Mouse (Mus musculus) forebrain, embryonic 15.5 days (tissue): Measurements from ENCODE around the gene Copb1. TPM values are rescaled to one million over a fixed set of nuclear protein-coding genes. Genes with fewer than 3 reads are reported as not detected.
A peak's percentile ranks its signal among the peaks of the same experiment; 100 is the strongest.

ENCODE experiments used
- ATAC-seq: fragments of 200-750 bp; cut with Nextera tagmentation; replicated peaks from 2 replicates; pipeline ENCODE4 v1.8.0; 2017; ENCODE audit warnings: mild to moderate bottlenecking, moderate TSS enrichment, moderate library complexity
- H3K27ac ChIP-seq: fragments of 300-500 bp; sonication (generic); replicated peaks from 2 replicates; pipeline ENCODE4 v1.5.1; 2015; ENCODE audit warnings: mild to moderate bottlenecking, inconsistent platforms
- H3K27me3 ChIP-seq: fragments of 300-500 bp; sonication (generic); 2 replicates; pipeline ENCODE4 v1.6.1; 2015; ENCODE audit warnings: inconsistent platforms
- H3K36me3 ChIP-seq: fragments of 300-500 bp; sonication (generic); 2 replicates; pipeline ENCODE4 v1.6.1; 2015; ENCODE audit warnings: mild to moderate bottlenecking, inconsistent platforms
- H3K4me1 ChIP-seq: fragments of 300-500 bp; sonication (generic); 2 replicates; pipeline ENCODE4 v1.6.1; 2015; ENCODE audit warnings: inconsistent platforms
- H3K4me2 ChIP-seq: fragments of 300-500 bp; sonication (generic); replicated peaks from 2 replicates; pipeline ENCODE4 v1.6.1; 2015; ENCODE audit warnings: mild to moderate bottlenecking, inconsistent platforms
- H3K4me3 ChIP-seq: fragments of 300-500 bp; sonication (generic); 2 replicates; pipeline ENCODE4 v1.5.1; 2015; ENCODE audit warnings: mild to moderate bottlenecking, inconsistent platforms
- H3K9ac ChIP-seq: fragments of 300-500 bp; sonication (generic); replicated peaks from 2 replicates; pipeline ENCODE4 v1.6.1; 2015; ENCODE audit warnings: mild to moderate bottlenecking, inconsistent platforms
- H3K9me3 ChIP-seq: fragments of 300-500 bp; sonication (generic); 2 replicates; pipeline ENCODE4 v1.6.1; 2016; ENCODE audit warnings: inconsistent platforms
- whole genome bisulfite sequencing: fragments of 180-500 bp; shearing (Covaris S2); methylation state at CpG from one replicate; pipeline ENCODE4 v1.1.7; 2015; ENCODE audit warnings: mixed read lengths; 5-methylcytosine and 5-hydroxymethylcytosine counted together
- polyA plus RNA-seq: library from polyadenylated mRNA; unstranded; fragments of >200 nt; fragmentation: Nextera tagmentation; extraction: Ambion mirVana; gene quantifications from 2 replicates; pipeline ENCODE4 v1.2.1, GENCODE M21; 2015

The Copb1 gene
- polyA plus RNA-seq, 1 experiment from 2014 or later, result 91.4 TPM

- Histone ChIP-seq H3K9me3 (no peaks in the 10 kb centered on the region), H3K9ac (no peak overlapping the region), H3K27me3 (no peaks in the 10 kb centered on the region), H3K4me3 (no peak overlapping the region), H3K36me3 (no peaks in the 10 kb centered on the region), H3K4me2 (no peak overlapping the region), H3K27ac (no peak overlapping the region), H3K4me1 (peaks cover 4% of the 10 kb centered on the region; the same call in 1 of the 2 replicates)
- ATAC-seq, result no peak
- WGBS, result 52% methylated on average over 3 of the region's 3 CpGs
These were observed 27.2 kb upstream of the Copb1 start for GRCm38 (mm10) chr7:114281671-114282070.

- Histone ChIP-seq H3K9me3 (no peaks in the 10 kb centered on the region), H3K27ac (peak within 1 kb of the TSS; percentile 58), H3K4me3 (peak within 1 kb of the TSS; percentile 83), H3K27me3 (no peaks in the 10 kb centered on the region), H3K4me2 (peak within 1 kb of the TSS; percentile 73), H3K36me3 (peaks cover 24% of the 10 kb centered on the region), H3K9ac (peak within 1 kb of the TSS; percentile 91), H3K4me1 (peaks cover 25% of the 10 kb centered on the region)
- 1% methylated on average over 39 of the region's 39 CpGs for WGBS
- ATAC-seq, result peak; percentile 94
These were observed 21.7 kb upstream of the Copb1 start, which contains the start of gene Psma1 for GRCm38 (mm10) chr7:114276005-114276752. Gene Psma1 (minus strand): TSS chr7:114276118.

- Histone ChIP-seq H3K27ac (peak overlapping the region; percentile 58), H3K4me1 (peaks cover 25% of the 10 kb centered on the region), H3K27me3 (no peaks in the 10 kb centered on the region), H3K36me3 (peaks cover 28% of the 10 kb centered on the region), H3K4me2 (peak overlapping the region; percentile 73), H3K4me3 (peak overlapping the region; percentile 83), H3K9me3 (no peaks in the 10 kb centered on the region), H3K9ac (peak overlapping the region; percentile 91)
- under 1% methylated on average over 24 of the region's 24 CpGs for WGBS
- no peak; the same call in 1 of the 2 replicates for ATAC-seq
These were observed 21.0 kb upstream of the Copb1 start for GRCm38 (mm10) chr7:114275372-114276004.

- no peak overlapping the region for H3K27ac ChIP-seq
- H3K27me3 ChIP-seq, result no peaks in the 10 kb centered on the region
- no peak for ATAC-seq
- H3K4me2 ChIP-seq, result no peak overlapping the region
- H3K9ac ChIP-seq, result no peak overlapping the region
- no peaks in the 10 kb centered on the region for H3K4me1 ChIP-seq
- no peak overlapping the region for H3K4me3 ChIP-seq
- 96% methylated on average over 5 of the region's 5 CpGs for WGBS
- H3K36me3 ChIP-seq, result peaks cover 85% of the 10 kb centered on the region
- no peaks in the 10 kb centered on the region for H3K9me3 ChIP-seq
These were observed 13.9 kb upstream of the Copb1 start for GRCm38 (mm10) chr7:114268446-114268845.

GRCm38 (mm10) chr7:114251684-114252083, 2.8 kb downstream of the Copb1 start:
- 91% methylated on average over 3 of the region's 3 CpGs for WGBS
- Histone ChIP-seq H3K27ac (no peak overlapping the region), H3K4me3 (no peak overlapping the region), H3K4me1 (peaks cover 16% of the 10 kb centered on the region), H3K36me3 (peaks cover 46% of the 10 kb centered on the region), H3K27me3 (no peaks in the 10 kb centered on the region), H3K9me3 (no peaks in the 10 kb centered on the region), H3K9ac (no peak overlapping the region), H3K4me2 (no peak overlapping the region)
- ATAC-seq, result no peak

- no peak overlapping the region for H3K27ac ChIP-seq
- peaks cover 78% of the 10 kb centered on the region for H3K36me3 ChIP-seq
- H3K9me3 ChIP-seq, result no peaks in the 10 kb centered on the region
- no peaks in the 10 kb centered on the region for H3K4me1 ChIP-seq
- no peak overlapping the region for H3K9ac ChIP-seq
- H3K4me2 ChIP-seq, result no peak overlapping the region
- no peaks in the 10 kb centered on the region for H3K27me3 ChIP-seq
- no peak overlapping the region for H3K4me3 ChIP-seq
- WGBS, result 78% methylated on average over 7 of the region's 7 CpGs
- ATAC-seq, result no peak
These were observed 20.5 kb downstream of the Copb1 start for GRCm38 (mm10) chr7:114233980-114234379.

GRCm38 (mm10) chr7:114232982-114233381, 21.5 kb downstream of the Copb1 start:
- Histone ChIP-seq H3K27ac (no peak overlapping the region), H3K4me1 (no peaks in the 10 kb centered on the region), H3K27me3 (no peaks in the 10 kb centered on the region), H3K4me2 (no peak overlapping the region), H3K4me3 (no peak overlapping the region), H3K9ac (no peak overlapping the region), H3K9me3 (no peaks in the 10 kb centered on the region), H3K36me3 (peaks cover 73% of the 10 kb centered on the region)
- ATAC-seq, result no peak
- 93% methylated on average over 7 of the region's 7 CpGs for WGBS

- Histone ChIP-seq H3K36me3 (peaks cover 71% of the 10 kb centered on the region), H3K4me3 (no peak overlapping the region), H3K27me3 (no peaks in the 10 kb centered on the region), H3K27ac (no peak overlapping the region), H3K4me2 (no peak overlapping the region), H3K4me1 (no peaks in the 10 kb centered on the region), H3K9me3 (no peaks in the 10 kb centered on the region), H3K9ac (no peak overlapping the region)
- 92% methylated on average over 3 of the region's 3 CpGs for WGBS
- ATAC-seq, result no peak
These were observed 22.7 kb downstream of the Copb1 start for GRCm38 (mm10) chr7:114231857-114232256.

GRCm38 (mm10) chr7:114226521-114226920, 28.0 kb downstream of the Copb1 start:
- Histone ChIP-seq H3K9ac (no peak overlapping the region), H3K9me3 (no peaks in the 10 kb centered on the region), H3K36me3 (peaks cover 56% of the 10 kb centered on the region), H3K4me2 (no peak overlapping the region), H3K27ac (no peak overlapping the region), H3K27me3 (no peaks in the 10 kb centered on the region), H3K4me1 (no peaks in the 10 kb centered on the region), H3K4me3 (no peak overlapping the region)
- 92% methylated on average over 1 of the region's 1 CpGs for WGBS
- no peak for ATAC-seq

- Histone ChIP-seq H3K9ac (no peak overlapping the region), H3K36me3 (peaks cover 54% of the 10 kb centered on the region), H3K27me3 (no peaks in the 10 kb centered on the region), H3K9me3 (no peaks in the 10 kb centered on the region), H3K4me1 (no peaks in the 10 kb centered on the region), H3K4me2 (no peak overlapping the region), H3K27ac (no peak overlapping the region), H3K4me3 (no peak overlapping the region)
- 93% methylated on average over 4 of the region's 4 CpGs for WGBS
- no peak for ATAC-seq
These were observed 34.1 kb downstream of the Copb1 start for GRCm38 (mm10) chr7:114220433-114220832.

- Histone ChIP-seq H3K4me2 (no peak overlapping the region), H3K27me3 (no peaks in the 10 kb centered on the region), H3K36me3 (peaks cover 56% of the 10 kb centered on the region), H3K27ac (no peak overlapping the region), H3K9ac (no peak overlapping the region), H3K4me1 (no peaks in the 10 kb centered on the region), H3K9me3 (no peaks in the 10 kb centered on the region), H3K4me3 (no peak overlapping the region)
- ATAC-seq, result no peak
- WGBS, result 89% methylated on average over 2 of the region's 2 CpGs
These were observed 37.6 kb downstream of the Copb1 start for GRCm38 (mm10) chr7:114216908-114217307.

- H3K36me3 ChIP-seq, result peaks cover 33% of the 10 kb centered on the region
- H3K4me1 ChIP-seq, result no peaks in the 10 kb centered on the region
- H3K9ac ChIP-seq, result no peak overlapping the region
- H3K4me3 ChIP-seq, result no peak overlapping the region
- H3K27ac ChIP-seq, result no peak overlapping the region
- H3K27me3 ChIP-seq, result no peaks in the 10 kb centered on the region
- H3K4me2 ChIP-seq, result no peak overlapping the region
- WGBS, result 96% methylated on average over 1 of the region's 1 CpGs
- ATAC-seq, result no peak
- H3K9me3 ChIP-seq, result no peaks in the 10 kb centered on the region
These were observed 40.1 kb downstream of the Copb1 start for GRCm38 (mm10) chr7:114214385-114214784.
